ENCODE assay signal across 7 mouse cellular contexts in the genomic region with DNA sequence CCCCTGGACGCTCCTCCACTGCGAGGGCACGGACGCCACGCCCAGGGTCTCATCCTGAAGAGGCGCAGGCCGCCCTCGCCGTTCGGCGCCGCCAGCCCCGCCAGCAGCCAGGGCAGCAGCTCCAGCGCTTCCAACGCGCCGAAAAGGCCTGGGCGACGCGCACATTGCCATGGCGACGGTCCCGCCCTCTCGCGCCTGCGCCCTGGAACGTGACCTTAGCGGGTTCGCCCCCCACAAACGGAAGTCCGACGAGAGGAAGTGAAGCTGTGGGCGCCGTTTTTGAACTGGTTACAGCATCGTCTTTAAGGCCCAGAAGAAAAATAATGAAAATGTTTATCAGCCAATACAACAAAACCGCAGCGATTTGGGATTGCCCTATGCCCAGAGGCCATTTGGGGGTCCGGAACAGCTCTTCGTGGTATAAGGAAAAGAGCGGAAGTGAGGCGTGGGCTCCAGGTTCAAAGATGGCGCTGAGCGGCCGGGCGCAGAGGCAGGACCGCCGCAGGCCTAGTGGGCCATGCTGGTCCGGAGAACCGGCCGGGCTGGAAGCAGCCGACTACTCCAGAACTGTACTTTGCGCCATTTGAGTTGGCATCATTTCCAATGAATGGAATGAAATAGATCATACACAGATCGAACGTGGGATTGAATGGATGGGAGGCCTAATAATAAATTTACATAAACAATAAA. TPM values are rescaled to one million over a fixed set of nuclear protein-coding genes. Genes with fewer than 3 reads are reported as not detected.
DNase-seq lines count a peak whose midpoint lies in the region; ATAC-seq lines count a peak whose summit lies in the region.

A gene (minus strand): TSS at position 183 of the 690 bp plus-strand sequence.

- ATAC-seq in midbrain, embryonic 13.5 days: peak; percentile 95

- H3K9me3 ChIP-seq in limb, embryonic 10.5 days (replicated peaks): no peaks in the 10 kb centered on the region
- H3K9me3 ChIP-seq in midbrain, embryonic 13.5 days: no peaks in the 10 kb centered on the region

- peak; percentile 96 for DNase-seq in adrenal gland, adult 8-10 months
- peak; percentile 99 for DNase-seq in embryo, embryonic 9.5 days (ENCODE audit: extremely low spot score)
- DNase-seq in gonadal fat pad, adult 2 months (ENCODE audit: low read depth): no peak
- DNase-seq in kidney, adult 11 months: peak; percentile 95
- peak; percentile 99 for DNase-seq in limb, embryonic 10.5 days (ENCODE audit: low spot score)
- peak; percentile 96 for DNase-seq in spleen, adult 12 weeks (ENCODE audit: low spot score)

- H3K4me2 ChIP-seq in midbrain, embryonic 13.5 days (replicated peaks): peak within 1 kb of the TSS; percentile 63

- peaks cover 18% of the 10 kb centered on the region for H3K36me3 ChIP-seq in limb, embryonic 10.5 days
- H3K36me3 ChIP-seq in midbrain, embryonic 13.5 days: peaks cover 13% of the 10 kb centered on the region

- peaks cover 10% of the 10 kb centered on the region for H3K4me1 ChIP-seq in limb, embryonic 10.5 days
- peaks cover 5% of the 10 kb centered on the region; the same call in 1 of the 2 replicates for H3K4me1 ChIP-seq in midbrain, embryonic 13.5 days (replicated peaks)

- peak within 1 kb of the TSS; percentile 74 for H3K9ac ChIP-seq in midbrain, embryonic 13.5 days (replicated peaks)

- H3K27ac ChIP-seq in limb, embryonic 10.5 days: peak within 1 kb of the TSS; percentile 98
- H3K27ac ChIP-seq in midbrain, embryonic 13.5 days: peak within 1 kb of the TSS; percentile 92

- no peaks in the 10 kb centered on the region for H3K27me3 ChIP-seq in limb, embryonic 10.5 days (ENCODE audit: low read depth, poor library complexity, severe bottlenecking)
- 0 out of 2 replicates have a peak, but pooled peaks cover 2% of the 10 kb centered on the region for H3K27me3 ChIP-seq in midbrain, embryonic 13.5 days

- WGBS in limb, embryonic 10.5 days: 1% methylated on average over 54 of the region's 54 CpGs
- WGBS in midbrain, embryonic 13.5 days: under 1% methylated on average over 54 of the region's 54 CpGs

- peak within 1 kb of the TSS; percentile 75 for H3K4me3 ChIP-seq in limb, embryonic 10.5 days
- H3K4me3 ChIP-seq in midbrain, embryonic 13.5 days (replicated peaks): peak within 1 kb of the TSS; percentile 61

RNA-seq across cellular contexts. Expression of the gene that starts here (rescaled TPM):
- total RNA-seq in adrenal gland, adult 8-10 months (2022): 10 to 100 TPM; 19.5 to 31.7 (median 26.6) TPM
- 37.6 and 45.3 TPM in 2 replicates for polyA plus RNA-seq in gonadal fat pad, adult 2 months (2012; rRNA removed)
- polyA plus RNA-seq in limb, embryonic 10.5 days (2016; fragmentation: Nextera tagmentation; extraction: Ambion mirVana): 38.6 and 45.0 TPM in 2 replicates
- polyA plus RNA-seq in midbrain, embryonic 13.5 days (2015; fragmentation: Nextera tagmentation; extraction: Ambion mirVana): 59.6 and 62.3 TPM in 2 replicates
